23 mouse cellular contexts compared by ENCODE assay signal in genomic region chr13:93267151-93267550, GRCm38 (mm10). TPM values are rescaled to one million over a fixed set of nuclear protein-coding genes. Genes with fewer than 3 reads are reported as not detected.
DNase-seq lines count a peak whose midpoint lies in the region; ATAC-seq lines count a peak whose summit lies in the region.
"Had no signal": no experiment of that assay in that cellular context is flagged by ENCODE, and none has a peak within 500 bp of the region (broad histone marks: within the 10 kb centered on the region; RNA-seq: fewer than 3 reads in every experiment).

No protein-coding gene starts in this region.

- no peak overlapping the region for H3K4me2 ChIP-seq in heart, embryonic 12.5 days
- H3K4me2 ChIP-seq: embryonic facial prominence, embryonic 13.5 days; forebrain, embryonic 12.5 days; forebrain, embryonic 15.5 days; hindbrain, embryonic 12.5 days; hindbrain, embryonic 15.5 days had no signal

- 87% methylated on average over 2 of the region's 2 CpGs for WGBS in heart, embryonic 10.5 days
- whole genome bisulfite sequencing in heart, embryonic 12.5 days: 90% methylated on average over 2 of the region's 2 CpGs

- DNase-seq in heart, embryonic 10.5 days (ENCODE audit: low spot score): no peak
- peak; percentile 45 for DNase-seq in right cerebral cortex, adult 18-20 months
- no peak for DNase-seq in right cerebral cortex, postnatal 4 days
- peak; percentile 68 for DNase-seq in telencephalon, adult 2 months (ENCODE audit: low read depth, low spot score)
- no peak for DNase-seq in ovary, postnatal 36 days (ENCODE audit: low spot score)
- DNase-seq: adrenal gland, adult 2 months; adrenal gland, postnatal 14 days; cerebellum, adult 11-12 months; cerebellum, adult 8-10 months; cerebellum, postnatal 10 days; cerebellum, postnatal 36 days; embryo, embryonic 11 days; gastrocnemius, postnatal 10 days; gastrocnemius, postnatal 36 days had no signal

- no peak overlapping the region for H3K4me3 ChIP-seq in heart, embryonic 10.5 days
- H3K4me3 ChIP-seq in heart, embryonic 12.5 days: no peak overlapping the region
- H3K4me3 ChIP-seq: embryonic facial prominence, embryonic 10.5 days; embryonic facial prominence, embryonic 13.5 days; erythroblast, embryonic 14.5 days; forebrain, embryonic 12.5 days; forebrain, embryonic 15.5 days; hindbrain, embryonic 12.5 days; hindbrain, embryonic 15.5 days had no signal

- peaks cover 16% of the 10 kb centered on the region for H3K4me1 ChIP-seq in heart, embryonic 10.5 days
- peaks cover 14% of the 10 kb centered on the region for H3K4me1 ChIP-seq in heart, embryonic 12.5 days (replicated peaks)
- H3K4me1 ChIP-seq: embryonic facial prominence, embryonic 10.5 days; embryonic facial prominence, embryonic 13.5 days; forebrain, embryonic 12.5 days; forebrain, embryonic 15.5 days; hindbrain, embryonic 12.5 days; hindbrain, embryonic 15.5 days had no signal

- H3K27ac ChIP-seq in heart, embryonic 10.5 days: peak overlapping the region; percentile 72; the same call in 1 of the 2 replicates
- no peak overlapping the region for H3K27ac ChIP-seq in heart, embryonic 12.5 days (ENCODE audit: poor library complexity, severe bottlenecking)
- H3K27ac ChIP-seq: embryonic facial prominence, embryonic 10.5 days; embryonic facial prominence, embryonic 13.5 days; forebrain, embryonic 12.5 days; forebrain, embryonic 15.5 days; hindbrain, embryonic 12.5 days; hindbrain, embryonic 15.5 days had no signal

- ATAC-seq in heart, embryonic 12.5 days (ENCODE audit: insufficient number of reproducible peaks, low FRiP score): no peak
- ATAC-seq: CD4-positive, CD25-positive, alpha-beta regulatory T cell, adult 4 months; forebrain, embryonic 15.5 days had no signal

- H3K9ac ChIP-seq in heart, embryonic 12.5 days: no peak overlapping the region
- H3K9ac ChIP-seq: embryonic facial prominence, embryonic 13.5 days; forebrain, embryonic 12.5 days; forebrain, embryonic 15.5 days; hindbrain, embryonic 12.5 days; hindbrain, embryonic 15.5 days had no signal

- H3K9me3 ChIP-seq in heart, embryonic 10.5 days: no peaks in the 10 kb centered on the region
- no peaks in the 10 kb centered on the region for H3K9me3 ChIP-seq in heart, embryonic 12.5 days (replicated peaks)
- H3K9me3 ChIP-seq: embryonic facial prominence, embryonic 10.5 days; embryonic facial prominence, embryonic 13.5 days; forebrain, embryonic 12.5 days; forebrain, embryonic 15.5 days; hindbrain, embryonic 12.5 days; hindbrain, embryonic 15.5 days had no signal

- no peaks in the 10 kb centered on the region for H3K27me3 ChIP-seq in heart, embryonic 10.5 days (ENCODE audit: insufficient read depth, poor library complexity, severe bottlenecking)
- no peaks in the 10 kb centered on the region for H3K27me3 ChIP-seq in heart, embryonic 12.5 days (replicated peaks)
- H3K27me3 ChIP-seq: embryonic facial prominence, embryonic 13.5 days; forebrain, embryonic 12.5 days; forebrain, embryonic 15.5 days; hindbrain, embryonic 12.5 days; hindbrain, embryonic 15.5 days had no signal

- no peaks in the 10 kb centered on the region for H3K36me3 ChIP-seq in heart, embryonic 10.5 days
- no peaks in the 10 kb centered on the region for H3K36me3 ChIP-seq in heart, embryonic 12.5 days
- H3K36me3 ChIP-seq: embryonic facial prominence, embryonic 10.5 days; embryonic facial prominence, embryonic 13.5 days; forebrain, embryonic 12.5 days; forebrain, embryonic 15.5 days; hindbrain, embryonic 12.5 days; hindbrain, embryonic 15.5 days had no signal

RNA-seq across cellular contexts. Expression of gene Homer1, which starts 32.3 kb away (rescaled TPM):
- polyA plus RNA-seq in heart, embryonic 10.5 days (2016; fragmentation: Nextera tagmentation; extraction: Ambion mirVana): 18.4 and 18.5 TPM in 2 replicates
- polyA plus RNA-seq in heart, embryonic 12.5 days (2016; fragmentation: Nextera tagmentation; extraction: Ambion mirVana): 23.5 and 27.7 TPM in 2 replicates

Comparison
In these comparisons a context has a peak if more than half of its experiments do, and no peak if none do; other contexts are left out.
1. DNase-seq: peak in right cerebral cortex, adult 18-20 months (single experiment) and telencephalon, adult 2 months (single experiment); none in heart, embryonic 10.5 days (single experiment), right cerebral cortex, postnatal 4 days (single experiment) and ovary, postnatal 36 days (single experiment).